Mouse (Mus musculus): Measurements from ENCODE around the gene Mpp3. TPM values are rescaled to one million over a fixed set of nuclear protein-coding genes. Genes with fewer than 3 reads are reported as not detected.

The Mpp3 gene
- total and polyA plus RNA-seq, 3 experiments: 0.22 TPM; not detected in 2

DNA sequence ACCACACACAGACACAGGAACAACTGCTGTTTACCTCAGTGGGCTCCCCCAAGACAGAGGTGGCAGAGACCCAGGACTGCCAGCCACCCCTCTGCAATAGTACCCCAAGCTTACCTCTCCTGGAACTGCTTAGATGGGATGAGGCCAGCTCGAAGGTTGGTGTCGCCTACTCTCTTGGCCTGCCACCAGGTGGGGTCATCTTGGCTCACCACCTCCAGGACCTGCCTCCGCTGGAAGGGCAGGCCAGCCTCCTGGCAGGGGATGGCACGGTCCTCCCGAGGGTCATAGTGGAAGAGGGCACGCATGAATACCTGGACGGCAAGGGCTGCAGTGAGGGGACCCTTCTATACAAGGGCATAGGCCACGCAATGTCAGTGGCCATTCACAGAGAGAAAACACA is 15.1 kb downstream of the Mpp3 start:
- Histone ChIP-seq H3K27me3 (ENCODE audit: insufficient read depth, low read length) (peaks cover 24% of the 10 kb centered on the region), H3K4me3 (ENCODE audit: low read depth, low read length) (no peak overlapping the region), H3K4me1 (ENCODE audit: insufficient read depth, low read depth, low read length) (no peaks in the 10 kb centered on the region), H3K9me3 (replicated peaks) (no peaks in the 10 kb centered on the region), H3K36me3 (replicated peaks) (no peaks in the 10 kb centered on the region)
- DNase-seq (ENCODE audit: low spot score) (no peak), ATAC-seq (ENCODE audit: extremely low read depth, insufficient number of reproducible peaks, low FRiP score, poor library complexity, severe bottlenecking) (no peak)
- TF ChIP-seq GATA1 (IDR thresholded peaks at IDR 0.05; ENCODE audit: borderline replicate concordance, low read length) (no peak), CTCF (IDR thresholded peaks at IDR 0.05; ENCODE audit: low read depth, low read length) (no peak), POLR2AphosphoS5 (IDR thresholded peaks at IDR 0.05; ENCODE audit: insufficient replicate concordance, low read depth, low read length) (no peak), TAL1 (conservative IDR thresholded peaks at IDR 0.05; ENCODE audit: low read depth, low read length) (no peak), GATA2 (IDR thresholded peaks at IDR 0.05; ENCODE audit: borderline replicate concordance, low read depth, low read length) (no peak)

DNA sequence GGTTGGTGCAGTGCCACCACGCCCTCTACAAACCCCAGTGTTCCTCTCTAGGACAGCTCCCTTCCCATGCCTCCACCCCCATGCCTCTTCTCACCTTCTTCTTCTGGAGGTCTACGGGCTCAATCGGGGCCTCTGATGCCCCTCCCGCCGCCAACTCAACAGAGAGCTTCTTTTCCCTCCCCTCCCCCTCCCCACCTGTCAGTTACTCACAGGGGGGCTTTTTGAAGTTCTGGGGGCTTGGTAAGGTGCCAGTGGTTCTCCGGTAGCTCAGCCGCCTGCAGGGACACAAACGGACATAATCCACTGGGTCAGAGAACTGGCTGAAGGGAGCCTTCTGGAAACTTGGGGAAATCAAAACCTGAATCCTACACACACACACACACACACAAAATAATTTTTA is 16.8 kb downstream of the Mpp3 start:
- Histone ChIP-seq H3K27me3 (ENCODE audit: insufficient read depth, low read length) (peaks cover 29% of the 10 kb centered on the region), H3K4me3 (ENCODE audit: low read depth, low read length) (no peak overlapping the region), H3K9me3 (replicated peaks) (no peaks in the 10 kb centered on the region), H3K36me3 (replicated peaks) (no peaks in the 10 kb centered on the region), H3K4me1 (ENCODE audit: insufficient read depth, low read depth, low read length) (no peaks in the 10 kb centered on the region)
- DNase-seq (ENCODE audit: low spot score): no peak
- ATAC-seq (ENCODE audit: extremely low read depth, insufficient number of reproducible peaks, low FRiP score, poor library complexity, severe bottlenecking): no peak
- TF ChIP-seq CTCF (IDR thresholded peaks at IDR 0.05; ENCODE audit: low read depth, low read length): no peak
- TF ChIP-seq POLR2AphosphoS5 (IDR thresholded peaks at IDR 0.05; ENCODE audit: insufficient replicate concordance, low read depth, low read length): no peak
- no peak for TF ChIP-seq GATA1 (IDR thresholded peaks at IDR 0.05; ENCODE audit: borderline replicate concordance, low read length)
- TF ChIP-seq GATA2 (IDR thresholded peaks at IDR 0.05; ENCODE audit: borderline replicate concordance, low read depth, low read length): no peak
- no peak for TF ChIP-seq TAL1 (conservative IDR thresholded peaks at IDR 0.05; ENCODE audit: low read depth, low read length)

DNA sequence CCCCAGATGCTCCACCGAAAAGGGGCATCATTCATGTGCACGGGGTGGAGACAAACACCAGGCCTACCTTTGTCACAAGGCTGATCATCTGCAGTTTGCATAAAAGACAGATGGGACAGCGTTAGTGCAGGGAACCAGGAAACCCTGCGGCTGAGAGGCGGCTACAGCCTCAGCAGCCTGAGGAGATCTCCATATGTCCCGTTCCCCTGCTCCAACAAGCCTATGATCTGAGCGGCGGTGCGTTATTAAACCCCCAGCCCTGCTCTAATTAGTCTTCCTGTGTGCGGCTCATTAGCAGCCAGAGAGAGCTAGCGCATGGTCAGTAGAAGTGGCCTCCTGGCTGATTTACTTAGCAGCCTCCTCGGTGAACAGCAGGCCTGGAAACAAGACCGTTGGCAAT is 18.1 kb downstream of the Mpp3 start:
- peaks cover 27% of the 10 kb centered on the region for H3K27me3 ChIP-seq (ENCODE audit: insufficient read depth, low read length)

DNA sequence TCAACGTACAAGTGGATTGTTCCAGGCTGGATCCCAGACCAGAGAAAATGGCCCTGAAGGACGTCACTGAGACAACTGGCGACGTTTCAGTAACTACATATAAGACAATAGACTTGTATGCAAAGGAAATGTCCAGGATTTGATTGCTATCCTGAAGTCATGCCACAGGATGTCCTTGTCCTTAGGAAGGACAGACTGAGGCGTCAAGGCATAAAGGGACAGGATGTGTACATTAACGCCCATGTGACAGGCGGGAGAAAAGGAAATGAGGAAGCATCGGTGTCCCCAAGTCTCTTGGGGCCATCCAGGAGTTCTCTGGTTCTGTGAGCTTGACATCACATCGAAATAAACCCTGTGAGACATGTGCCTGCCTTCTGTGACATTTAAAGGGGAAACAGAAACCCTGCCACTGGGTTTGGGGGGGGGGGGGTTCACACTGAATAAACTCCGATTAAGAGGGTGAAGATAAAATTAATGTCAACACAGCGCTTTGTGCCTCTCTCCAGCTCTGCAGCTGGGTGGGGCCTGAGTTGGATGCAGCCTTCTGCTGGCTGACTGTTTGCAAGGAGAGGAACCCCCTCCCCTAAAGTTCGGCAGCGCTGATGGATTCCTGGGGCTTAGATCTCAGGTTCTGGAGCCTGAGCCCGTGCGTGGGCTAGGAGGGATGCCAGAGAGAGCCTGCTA is 19.2 kb downstream of the Mpp3 start:
- no peak for DNase-seq (ENCODE audit: low spot score)
- Histone ChIP-seq H3K27me3 (ENCODE audit: insufficient read depth, low read length) (peaks cover 24% of the 10 kb centered on the region), H3K4me1 (ENCODE audit: insufficient read depth, low read depth, low read length) (no peaks in the 10 kb centered on the region), H3K9me3 (replicated peaks) (no peaks in the 10 kb centered on the region; the same call in 1 of the 2 replicates), H3K4me3 (ENCODE audit: low read depth, low read length) (no peak overlapping the region), H3K36me3 (replicated peaks) (no peaks in the 10 kb centered on the region)
- no peak for ATAC-seq (ENCODE audit: extremely low read depth, insufficient number of reproducible peaks, low FRiP score, poor library complexity, severe bottlenecking)
- no peak for TF ChIP-seq CTCF (IDR thresholded peaks at IDR 0.05; ENCODE audit: low read depth, low read length)
- TF ChIP-seq TAL1 (conservative IDR thresholded peaks at IDR 0.05; ENCODE audit: low read depth, low read length): no peak
- TF ChIP-seq POLR2AphosphoS5 (IDR thresholded peaks at IDR 0.05; ENCODE audit: insufficient replicate concordance, low read depth, low read length): no peak
- no peak for TF ChIP-seq GATA2 (IDR thresholded peaks at IDR 0.05; ENCODE audit: borderline replicate concordance, low read depth, low read length)
- no peak for TF ChIP-seq GATA1 (IDR thresholded peaks at IDR 0.05; ENCODE audit: borderline replicate concordance, low read length)

More for the DNA sequence above, 18.1 kb downstream of the Mpp3 start:
- H3K4me1 ChIP-seq (ENCODE audit: insufficient read depth, low read depth, low read length): no peaks in the 10 kb centered on the region
- no peak for TF ChIP-seq TAL1 (conservative IDR thresholded peaks at IDR 0.05; ENCODE audit: low read depth, low read length)
- TF ChIP-seq GATA2 (IDR thresholded peaks at IDR 0.05; ENCODE audit: borderline replicate concordance, low read depth, low read length): no peak
- TF ChIP-seq GATA1 (IDR thresholded peaks at IDR 0.05; ENCODE audit: borderline replicate concordance, low read length): no peak
- TF ChIP-seq CTCF (IDR thresholded peaks at IDR 0.05; ENCODE audit: low read depth, low read length): no peak
- TF ChIP-seq POLR2AphosphoS5 (IDR thresholded peaks at IDR 0.05; ENCODE audit: insufficient replicate concordance, low read depth, low read length): no peak
- no peaks in the 10 kb centered on the region for H3K36me3 ChIP-seq (replicated peaks)
- H3K9me3 ChIP-seq (replicated peaks): no peaks in the 10 kb centered on the region
- DNase-seq (ENCODE audit: low spot score) (no peak), ATAC-seq (ENCODE audit: extremely low read depth, insufficient number of reproducible peaks, low FRiP score, poor library complexity, severe bottlenecking) (no peak)
- H3K4me3 ChIP-seq (ENCODE audit: low read depth, low read length): no peak overlapping the region

DNA sequence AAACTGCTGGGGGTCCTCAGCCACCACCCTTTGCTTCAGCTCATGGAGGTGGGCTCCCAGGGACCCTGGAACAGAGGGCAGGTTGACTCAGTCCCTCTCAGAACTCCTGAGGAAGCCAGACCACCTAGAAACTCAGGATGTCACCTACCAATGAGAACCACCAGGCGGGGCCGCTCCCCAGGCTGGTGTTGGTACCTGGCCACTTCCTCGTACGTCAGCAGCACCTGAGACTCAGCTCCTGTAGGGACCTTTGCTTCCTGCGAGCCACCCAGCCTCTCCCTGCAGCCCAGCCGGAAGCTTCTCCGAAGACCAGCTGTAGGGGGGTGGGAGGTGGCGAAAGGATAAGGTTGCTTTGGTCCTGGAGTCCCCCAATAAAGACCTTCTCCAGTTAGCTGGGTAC is 19.9 kb downstream of the Mpp3 start:
- Histone ChIP-seq H3K4me3 (ENCODE audit: low read depth, low read length) (no peak overlapping the region), H3K27me3 (ENCODE audit: insufficient read depth, low read length) (peaks cover 22% of the 10 kb centered on the region), H3K9me3 (replicated peaks) (no peaks in the 10 kb centered on the region; the same call in 1 of the 2 replicates), H3K4me1 (ENCODE audit: insufficient read depth, low read depth, low read length) (no peaks in the 10 kb centered on the region), H3K36me3 (replicated peaks) (no peaks in the 10 kb centered on the region)
- DNase-seq (ENCODE audit: low spot score): no peak
- TF ChIP-seq POLR2AphosphoS5 (IDR thresholded peaks at IDR 0.05; ENCODE audit: insufficient replicate concordance, low read depth, low read length) (no peak), GATA2 (IDR thresholded peaks at IDR 0.05; ENCODE audit: borderline replicate concordance, low read depth, low read length) (no peak), TAL1 (conservative IDR thresholded peaks at IDR 0.05; ENCODE audit: low read depth, low read length) (no peak), CTCF (IDR thresholded peaks at IDR 0.05; ENCODE audit: low read depth, low read length) (no peak), GATA1 (IDR thresholded peaks at IDR 0.05; ENCODE audit: borderline replicate concordance, low read length) (no peak)
- ATAC-seq (ENCODE audit: extremely low read depth, insufficient number of reproducible peaks, low FRiP score, poor library complexity, severe bottlenecking): no peak

DNA sequence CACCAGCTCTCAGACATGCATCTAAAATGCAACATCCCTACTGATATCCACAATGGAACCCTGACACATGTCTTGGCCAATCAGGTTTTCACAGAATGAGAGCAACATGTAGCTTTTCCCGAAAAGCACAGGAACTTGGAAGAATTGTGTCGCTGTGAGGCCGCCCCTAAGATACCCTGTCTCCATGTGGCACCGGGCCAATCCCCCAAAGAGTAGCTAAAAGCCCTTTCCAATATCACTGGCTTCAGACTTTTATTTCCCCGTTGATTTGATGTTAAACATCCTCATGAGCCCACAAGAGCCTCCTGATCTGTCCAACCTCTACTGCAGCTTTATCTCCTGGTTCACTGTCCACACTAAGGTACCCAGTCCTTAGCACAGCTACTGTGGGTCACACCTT is 21.6 kb downstream of the Mpp3 start:
- no peaks in the 10 kb centered on the region; the same call in 1 of the 2 replicates for H3K9me3 ChIP-seq (replicated peaks)
- DNase-seq (ENCODE audit: low spot score) (no peak), ATAC-seq (ENCODE audit: extremely low read depth, insufficient number of reproducible peaks, low FRiP score, poor library complexity, severe bottlenecking) (no peak)
- no peak overlapping the region for H3K4me3 ChIP-seq (ENCODE audit: low read depth, low read length)
- H3K27me3 ChIP-seq (ENCODE audit: insufficient read depth, low read length): peaks cover 27% of the 10 kb centered on the region
- H3K4me1 ChIP-seq (ENCODE audit: insufficient read depth, low read depth, low read length): no peaks in the 10 kb centered on the region
- no peaks in the 10 kb centered on the region for H3K36me3 ChIP-seq (replicated peaks)
- TF ChIP-seq TAL1 (conservative IDR thresholded peaks at IDR 0.05; ENCODE audit: low read depth, low read length): no peak
- no peak for TF ChIP-seq GATA2 (IDR thresholded peaks at IDR 0.05; ENCODE audit: borderline replicate concordance, low read depth, low read length)
- no peak for TF ChIP-seq POLR2AphosphoS5 (IDR thresholded peaks at IDR 0.05; ENCODE audit: insufficient replicate concordance, low read depth, low read length)
- TF ChIP-seq CTCF (IDR thresholded peaks at IDR 0.05; ENCODE audit: low read depth, low read length): no peak
- no peak for TF ChIP-seq GATA1 (IDR thresholded peaks at IDR 0.05; ENCODE audit: borderline replicate concordance, low read length)
